Mouse (Mus musculus): ENCODE measurements at regions not wholly inside any gene's neighbourhood (a gene's known extent, or its start where the extent isn't known, plus 50 kb on each side); places are given as distances from the start of the nearest gene placed in this dataset.

DNA sequence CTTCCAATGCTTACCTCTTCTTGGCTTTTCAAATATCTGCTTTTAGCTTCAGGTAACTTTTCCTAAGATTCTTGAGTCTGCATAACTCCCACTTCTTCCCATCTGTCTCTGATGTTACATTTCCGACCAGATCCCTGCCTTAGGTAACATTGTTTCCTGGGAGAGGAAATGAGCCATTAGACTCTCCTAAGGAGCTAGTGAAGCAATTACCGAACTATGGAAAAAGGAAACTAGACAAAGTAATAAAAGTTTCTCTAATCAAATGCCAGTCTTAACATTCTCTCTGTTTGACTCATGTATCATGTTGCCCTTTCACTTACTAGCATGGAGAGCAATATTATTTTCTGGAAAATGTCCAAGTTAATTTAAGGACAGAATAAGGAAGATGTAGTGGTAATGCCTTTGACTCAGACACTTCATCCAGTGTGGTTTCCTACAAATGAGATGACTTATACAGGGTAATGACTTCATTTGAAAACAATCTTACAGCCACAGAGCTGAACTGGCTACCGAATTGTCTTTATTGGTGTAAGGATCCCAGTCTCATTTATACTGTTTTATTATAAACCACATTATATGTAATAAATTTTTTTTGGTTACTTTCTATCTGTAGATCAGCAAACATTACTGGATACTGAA lies 263.8 kb upstream of the Fam84a start:
- DNase-seq (ENCODE audit: low spot score in 2 of 2): no peak

DNA sequence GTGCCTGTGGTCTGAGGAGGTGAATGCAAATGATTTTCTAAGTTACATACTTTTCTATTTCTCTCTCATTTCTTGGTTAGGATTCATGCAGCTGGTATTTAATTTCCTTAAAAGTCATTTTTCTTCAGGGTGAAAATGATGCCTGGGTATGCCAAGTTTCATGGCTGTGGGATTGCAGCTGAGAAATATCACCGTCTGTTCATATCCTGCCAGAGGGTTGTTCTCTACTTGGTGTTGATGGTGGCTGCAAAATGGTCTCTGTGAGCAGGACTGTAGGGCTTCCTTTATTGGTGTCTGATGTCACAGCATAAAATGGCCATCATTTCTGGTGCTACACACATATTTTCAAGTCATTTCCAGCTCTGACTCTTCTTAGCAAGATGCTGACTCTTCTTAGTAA lies 259.2 kb upstream of the Fam84a start:
- no peak for DNase-seq (ENCODE audit: low spot score in 2 of 2)

DNA sequence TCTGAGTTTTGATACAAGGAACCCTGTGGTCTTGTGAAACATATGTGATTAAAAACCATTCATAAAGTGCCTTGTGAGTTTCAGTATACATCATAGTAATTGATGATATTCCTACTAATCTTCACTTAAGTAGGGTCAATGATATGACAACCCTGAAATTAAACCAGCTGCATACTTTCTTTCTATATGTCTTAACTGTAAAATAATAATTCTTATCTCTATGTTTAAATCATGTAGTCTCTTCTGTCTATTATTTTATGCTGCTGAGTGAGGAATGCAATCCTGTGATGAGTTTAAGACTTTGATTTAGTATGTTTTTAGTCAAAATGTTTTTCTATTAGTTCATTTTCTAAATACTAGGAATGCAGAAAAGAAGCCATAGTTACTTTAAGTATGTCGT lies 253.9 kb upstream of the Fam84a start:
- DNase-seq (ENCODE audit: low spot score in 2 of 2): no peak

DNA sequence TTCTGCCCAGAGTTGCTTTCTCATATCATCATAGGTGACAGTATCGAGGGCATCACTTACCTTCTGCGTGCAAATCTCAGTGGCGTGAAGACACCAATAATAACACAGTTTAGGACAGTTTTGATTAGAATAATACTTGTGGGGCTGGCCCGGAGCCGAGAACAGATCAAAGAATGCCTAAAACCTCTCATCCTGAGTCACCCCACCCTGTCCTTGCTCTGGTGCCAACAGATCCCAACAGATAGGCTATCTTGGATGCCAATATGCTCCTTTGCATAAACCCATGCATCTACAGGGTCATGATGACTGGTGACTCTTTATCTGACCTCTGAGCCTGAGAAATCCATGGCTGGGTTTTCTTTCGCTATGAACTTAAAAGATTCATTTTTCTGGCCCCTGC lies 224.4 kb upstream of the Fam84a start:
- DNase-seq (ENCODE audit: low spot score in 2 of 2): no peak

DNA sequence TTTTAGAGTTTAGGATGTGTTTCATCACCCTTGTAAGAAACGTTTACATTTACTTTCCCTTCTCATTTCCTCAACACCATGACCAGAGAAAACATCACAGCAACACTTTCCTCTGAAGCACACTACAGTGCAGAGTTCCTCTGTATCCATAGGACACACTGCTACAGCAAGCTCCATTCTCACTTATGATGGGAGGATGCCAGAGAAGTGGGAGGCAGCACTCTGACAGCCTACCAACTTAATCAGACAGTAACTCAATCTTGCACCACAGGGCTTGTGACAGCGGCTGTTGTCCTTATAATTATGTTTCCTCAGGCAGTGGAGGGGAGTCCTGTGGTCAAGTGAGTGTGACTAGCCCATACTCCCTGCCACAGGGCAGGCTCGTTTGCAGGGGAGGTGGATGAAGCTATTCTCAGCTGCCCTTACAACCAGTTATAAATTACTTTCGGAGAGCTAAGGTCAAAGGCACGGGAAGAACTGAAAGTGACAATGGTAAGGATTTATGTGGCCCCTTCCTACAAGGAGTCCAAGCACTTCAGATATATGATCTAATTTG lies 186.5 kb upstream of the Fam84a start:
- DNase-seq (ENCODE audit: low spot score in 2 of 2): no peak

DNA sequence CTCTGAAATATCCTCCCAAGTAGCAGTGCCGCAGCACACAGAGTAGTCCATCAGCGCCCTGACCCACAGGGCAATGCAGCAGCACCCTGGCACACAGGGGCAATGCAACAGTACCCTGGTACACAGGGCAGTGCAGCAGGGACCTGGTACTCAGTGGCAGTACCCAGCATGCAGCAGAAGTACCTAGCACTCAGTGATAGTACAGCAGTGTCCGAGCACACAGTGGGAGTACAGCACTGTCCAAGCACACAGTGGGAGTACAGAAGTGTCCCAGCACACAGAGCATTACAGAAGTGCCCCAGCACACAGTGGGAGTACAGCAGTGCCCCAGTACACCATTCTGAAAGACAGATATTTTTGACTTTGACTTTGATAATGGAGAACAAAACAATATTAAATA lies 186.0 kb upstream of the Fam84a start:
- DNase-seq (ENCODE audit: low spot score in 2 of 2): no peak

DNA sequence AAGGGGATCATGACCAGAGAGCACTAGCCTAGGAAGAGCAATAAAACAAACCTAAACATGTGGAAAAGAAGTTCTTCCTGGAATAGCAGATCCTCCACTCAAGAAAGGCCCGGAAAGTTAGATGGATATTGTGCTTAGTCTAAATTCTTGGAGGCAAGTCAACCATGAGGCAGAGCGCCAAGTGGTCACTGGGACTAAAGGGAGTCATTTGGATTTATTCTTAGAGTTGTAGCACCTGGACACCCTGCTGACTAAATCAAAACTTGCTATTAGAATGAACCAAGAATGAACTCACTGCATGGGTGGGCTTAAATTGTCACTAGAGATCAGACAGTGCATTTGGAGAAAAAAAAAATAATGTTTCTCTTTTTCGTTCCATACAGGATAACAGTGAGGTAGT lies 166.8 kb upstream of the Fam84a start:
- DNase-seq (ENCODE audit: low spot score in 2 of 2): no peak

DNA sequence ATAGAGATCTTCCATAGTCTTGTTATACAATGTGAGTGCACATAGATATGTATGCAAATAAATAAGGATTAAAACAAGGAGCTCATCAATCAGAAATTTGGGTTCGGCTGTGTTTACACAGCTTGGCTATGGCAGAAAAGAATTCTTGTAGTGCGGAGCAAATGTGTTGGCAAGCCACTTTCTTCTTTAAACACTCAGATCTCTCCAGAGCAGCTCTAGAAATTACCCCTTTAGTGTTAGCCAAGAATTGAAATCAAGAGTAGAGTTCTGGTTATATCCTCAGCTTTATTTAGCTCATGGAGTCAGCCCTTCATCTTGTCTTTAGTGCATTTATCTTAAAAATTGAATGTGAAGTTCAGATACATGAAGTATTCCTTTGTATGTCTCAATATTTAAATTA lies 164.5 kb upstream of the Fam84a start:
- no peak for DNase-seq (ENCODE audit: low spot score in 2 of 2)

DNA sequence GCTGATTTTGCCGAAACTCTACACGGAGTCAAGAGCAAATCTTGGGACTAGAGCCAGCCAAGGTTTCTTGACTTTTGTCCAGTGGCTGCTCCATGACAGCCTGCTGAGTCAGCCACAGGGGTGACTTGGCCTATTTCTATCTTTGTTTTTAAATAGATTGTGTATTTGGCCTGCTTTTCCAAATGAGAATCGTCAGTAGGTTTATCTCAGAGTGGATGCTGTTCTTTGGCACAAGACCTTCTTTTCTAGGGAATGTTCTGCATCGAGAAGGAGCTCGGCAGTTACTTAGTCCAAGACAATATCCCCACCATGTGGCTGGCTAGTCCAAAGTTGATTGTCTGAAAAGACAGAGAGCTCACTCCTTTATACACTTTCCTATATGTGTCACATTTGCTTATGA lies 163.9 kb upstream of the Fam84a start:
- DNase-seq (ENCODE audit: low spot score in 2 of 2): peak in 1 of 2 experiments; percentile 7

DNA sequence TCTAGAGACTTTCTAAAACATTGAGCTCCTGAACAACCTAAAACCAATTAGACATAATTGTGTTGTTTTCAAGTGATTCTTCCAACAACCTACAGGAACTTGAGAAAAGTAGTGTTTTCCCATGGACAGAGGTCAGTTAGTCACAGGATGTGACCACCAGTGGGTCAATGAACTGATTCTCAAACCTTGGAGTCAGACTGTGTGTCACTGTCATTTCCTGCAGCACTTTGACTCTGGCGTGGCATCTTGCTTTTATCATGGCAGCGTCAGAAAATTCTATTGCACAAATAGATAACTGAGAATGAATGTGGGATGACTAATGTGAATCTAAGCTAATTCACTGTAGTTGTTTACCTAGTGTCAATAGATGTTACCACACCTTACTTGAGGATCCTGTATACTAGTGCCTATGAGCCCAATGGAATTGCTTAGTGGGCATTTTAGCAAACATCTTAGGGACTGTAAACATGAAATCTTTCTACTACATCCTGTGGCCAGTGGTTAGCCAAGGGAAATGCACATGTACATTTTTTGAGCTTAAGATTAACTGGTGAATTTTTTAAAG lies 150.6 kb upstream of the Fam84a start:
- peak in 1 of 2 experiments; percentile 2 for DNase-seq (ENCODE audit: low spot score in 2 of 2)

DNA sequence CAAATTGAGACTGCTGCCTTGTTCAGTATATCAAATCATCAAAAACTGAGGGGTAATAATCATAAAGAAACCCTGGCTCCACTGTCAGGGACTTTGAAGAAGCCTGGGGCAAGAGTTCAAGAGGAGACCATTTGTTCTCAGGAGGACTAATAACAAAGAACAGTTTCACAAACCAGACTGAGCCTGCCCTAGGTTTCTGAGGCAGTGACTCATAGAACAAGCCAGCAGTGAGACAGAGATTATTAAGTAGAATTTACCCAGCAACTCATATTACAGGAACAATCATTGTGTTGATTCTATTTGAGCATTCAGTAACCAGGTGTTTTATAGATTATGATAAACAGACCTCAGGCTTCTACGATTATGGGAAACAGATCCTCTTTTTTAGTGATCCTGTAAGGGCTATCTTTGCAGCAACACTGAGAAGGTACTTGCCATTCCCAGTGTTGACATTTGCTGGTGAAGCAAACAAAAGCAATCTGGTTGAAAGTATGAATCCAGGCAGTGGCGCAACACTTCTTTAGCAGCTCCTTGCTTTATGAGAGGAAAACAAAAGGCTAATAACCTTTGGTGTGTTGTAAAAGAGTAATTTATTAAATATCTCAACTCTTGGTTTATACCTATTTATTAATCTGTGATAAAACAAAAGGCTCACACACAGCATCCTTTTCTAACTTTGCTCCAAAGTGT lies 150.0 kb upstream of the Fam84a start:
- DNase-seq (ENCODE audit: low spot score in 2 of 2): peak; percentile 5 to 17

DNA sequence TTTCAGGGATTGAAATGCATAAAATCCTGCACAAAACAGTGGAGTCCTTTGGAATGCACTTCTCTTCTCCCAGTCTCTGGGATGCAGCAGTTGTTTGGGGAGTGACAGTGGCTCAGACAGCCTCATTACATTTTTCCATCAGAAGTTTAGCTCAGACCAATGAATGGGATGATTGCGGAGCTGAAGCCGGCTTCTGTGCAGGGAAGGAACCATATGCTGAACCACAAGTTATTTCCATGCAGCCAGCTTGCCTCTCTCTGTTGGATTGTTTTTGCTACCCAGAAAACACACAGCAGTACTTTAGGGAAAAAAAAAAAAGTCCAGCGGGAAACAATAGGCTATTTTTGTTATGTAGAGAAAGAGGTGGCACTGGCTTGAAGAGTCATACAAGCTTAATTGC lies 140.2 kb upstream of the Fam84a start:
- no peak for DNase-seq (ENCODE audit: low spot score in 2 of 2)

DNA sequence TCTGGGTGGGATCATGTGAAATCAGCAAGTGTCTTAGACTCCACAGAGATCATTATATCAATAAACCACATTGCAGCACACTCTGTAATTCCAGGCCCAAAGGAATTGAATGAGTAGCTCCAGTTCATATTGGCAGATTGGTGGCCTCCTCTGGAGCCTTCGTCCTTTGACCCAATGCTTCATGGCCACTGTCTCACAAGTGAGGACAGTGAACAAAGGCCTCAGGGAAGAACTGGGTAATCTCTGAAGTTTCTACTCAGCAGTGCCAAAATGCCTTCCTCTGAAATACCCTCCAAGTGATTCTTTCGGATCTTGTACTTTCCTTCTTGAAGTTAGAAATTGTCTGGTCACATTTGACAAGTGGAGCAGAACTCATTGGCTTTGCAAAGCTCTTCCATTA lies 135.8 kb upstream of the Fam84a start:
- no peak for DNase-seq (ENCODE audit: low spot score in 2 of 2)

DNA sequence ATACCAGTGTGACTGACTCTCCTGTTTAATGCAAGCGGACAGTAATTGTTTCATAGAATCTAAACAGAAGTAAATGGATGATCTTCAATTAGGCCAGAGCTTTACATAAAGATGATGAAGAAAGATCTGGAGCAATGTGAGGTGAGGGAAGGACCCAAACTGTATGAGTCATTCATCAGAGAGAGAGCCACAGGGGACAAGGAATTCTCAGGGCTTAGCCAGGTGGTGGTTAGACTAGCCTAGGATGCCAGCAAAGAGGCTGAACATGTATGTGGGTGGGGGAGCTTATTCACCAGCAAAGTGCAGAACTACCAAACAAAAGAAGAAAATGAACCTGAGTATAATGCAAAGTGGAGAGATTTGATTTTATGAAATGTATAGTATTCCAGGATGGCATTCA lies 134.8 kb upstream of the Fam84a start:
- peak in 1 of 2 experiments; percentile 2 for DNase-seq (ENCODE audit: low spot score in 2 of 2)

DNA sequence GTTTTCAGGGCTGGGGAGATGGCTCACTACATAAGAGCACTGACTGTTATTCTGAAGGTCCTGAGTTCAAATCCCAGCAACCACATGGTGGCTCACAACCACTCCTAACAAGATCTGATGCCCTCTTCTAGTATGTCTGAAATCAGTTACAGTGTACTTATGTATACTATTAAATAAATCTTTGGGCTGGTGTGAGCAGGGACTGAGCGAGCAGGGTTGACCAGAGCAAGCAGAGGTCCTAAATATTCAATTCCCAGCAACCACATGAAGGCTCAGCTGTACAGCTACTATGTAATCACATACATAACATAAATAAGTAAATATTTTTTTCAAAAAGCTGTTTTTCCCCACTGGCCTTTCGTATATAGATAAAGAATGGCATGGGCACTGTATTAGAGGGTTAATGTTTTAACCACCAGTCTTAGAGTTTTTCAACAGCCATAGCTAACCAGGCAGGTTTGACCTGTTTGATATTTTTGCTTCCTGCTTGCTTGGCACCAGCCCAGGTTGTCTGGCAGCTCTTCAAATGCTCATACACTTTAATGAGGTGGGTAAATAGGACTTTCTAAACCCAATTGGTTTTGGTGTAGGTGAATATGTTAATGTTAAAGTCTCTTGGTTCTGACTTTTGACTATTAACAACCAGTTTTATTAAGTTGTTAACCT lies 134.1 kb upstream of the Fam84a start:
- peak; percentile 46 to 72 for DNase-seq (ENCODE audit: low spot score in 2 of 2)

DNA sequence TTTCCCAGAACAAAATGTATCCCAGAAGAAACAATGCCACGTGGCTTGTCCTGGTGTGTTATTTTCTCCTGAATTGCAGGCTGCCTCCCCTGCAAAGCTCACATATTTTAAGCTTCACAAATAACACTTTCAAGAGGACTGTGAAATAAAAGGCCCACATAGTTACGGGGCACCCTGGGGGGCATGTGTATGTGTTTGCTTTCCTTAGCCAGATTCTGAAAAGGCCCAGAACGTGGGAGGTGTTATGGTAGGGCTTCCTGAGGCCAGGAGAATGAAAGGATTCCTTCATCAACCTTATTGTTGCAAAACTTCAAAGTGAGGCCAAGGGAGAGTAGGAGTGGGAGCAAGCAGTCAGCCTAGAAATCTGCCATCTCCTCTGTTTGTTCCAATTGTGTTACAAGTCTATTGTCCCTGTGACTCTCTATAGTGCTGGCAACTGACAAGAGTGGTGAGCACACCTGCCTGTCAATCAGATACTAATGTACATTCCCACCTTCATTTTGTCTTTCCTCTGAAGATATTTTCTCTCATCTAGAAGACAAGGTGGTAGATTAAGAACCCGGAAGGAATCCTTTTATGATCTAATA lies 131.3 kb upstream of the Fam84a start:
- no peak for DNase-seq (ENCODE audit: low spot score in 2 of 2)

DNA sequence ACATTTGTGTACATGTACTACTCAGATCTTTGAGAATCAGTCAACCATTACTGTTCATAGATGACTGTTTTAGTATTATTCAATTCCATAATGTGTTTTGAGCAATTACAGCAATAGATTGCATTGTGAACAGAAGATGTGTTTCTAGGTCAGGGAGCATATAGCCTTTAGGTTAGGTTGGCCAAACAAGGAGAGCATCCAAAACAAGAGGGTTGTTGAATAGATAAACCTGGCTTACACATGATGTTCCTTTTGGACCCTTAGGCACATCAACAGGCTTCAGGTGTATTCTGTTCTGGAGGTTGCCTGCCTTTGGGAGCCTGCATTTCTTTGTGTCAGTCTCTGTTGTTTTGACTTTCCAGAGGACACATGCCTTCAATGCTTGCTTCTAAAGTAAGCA lies 123.4 kb upstream of the Fam84a start:
- no peak for DNase-seq (ENCODE audit: low spot score in 2 of 2)

DNA sequence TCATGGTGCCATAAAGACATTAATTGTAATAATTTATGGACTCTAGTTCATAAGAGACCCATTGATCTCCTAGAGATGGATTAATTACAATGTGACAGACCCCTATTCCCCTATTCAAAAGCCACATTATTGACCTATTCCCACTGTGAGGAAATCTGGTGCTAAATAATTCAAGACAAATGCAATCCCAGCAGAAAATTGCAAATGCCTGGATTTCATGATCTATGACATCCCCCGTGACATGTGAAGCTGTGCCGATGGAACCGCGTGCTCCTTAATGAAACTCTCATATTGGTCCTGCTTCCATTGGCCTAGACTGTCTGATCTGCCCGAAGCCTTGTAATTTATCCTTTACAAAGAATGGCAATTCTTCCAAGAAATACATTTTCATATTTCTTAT lies 122.9 kb upstream of the Fam84a start:
- DNase-seq (ENCODE audit: low spot score in 2 of 2): no peak

DNA sequence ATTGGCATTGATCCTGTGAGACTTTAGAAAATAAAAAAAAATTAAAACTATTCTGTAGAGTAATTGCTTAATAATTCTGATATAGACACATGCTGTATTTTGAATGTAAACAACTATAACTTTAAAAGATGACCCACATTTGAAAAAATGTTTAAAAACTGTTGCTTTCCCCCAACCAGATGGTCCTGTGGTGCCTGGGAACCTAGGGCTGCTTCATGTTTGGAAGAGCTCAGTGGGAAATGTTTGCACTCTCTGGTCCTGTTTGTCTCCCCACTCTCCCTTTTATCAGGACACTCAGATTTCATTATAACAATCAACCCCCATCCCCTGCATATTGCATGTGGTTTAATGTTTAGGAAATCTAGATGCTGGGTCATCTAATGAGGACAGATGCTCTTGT lies 119.4 kb upstream of the Fam84a start:
- DNase-seq (ENCODE audit: low spot score in 2 of 2): no peak

DNA sequence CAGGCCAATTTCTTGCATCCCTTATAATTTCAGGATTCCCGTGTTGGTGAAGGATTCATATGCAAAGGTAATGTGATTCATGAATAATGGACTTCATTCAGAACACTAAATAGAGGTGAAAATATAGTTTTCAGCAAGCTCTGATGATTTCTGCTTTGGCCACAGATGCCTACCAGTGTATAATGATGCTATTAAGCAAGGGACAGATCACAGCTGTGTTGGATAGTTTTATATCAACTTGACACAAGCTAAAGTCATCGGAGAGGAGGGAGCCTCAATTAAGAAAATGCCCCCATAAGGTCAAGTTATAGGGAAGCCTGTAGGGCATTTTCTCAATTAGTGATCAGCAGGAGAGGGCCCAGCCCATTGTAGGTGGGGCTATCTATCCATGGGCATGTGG lies 109.2 kb upstream of the Fam84a start:
- DNase-seq (ENCODE audit: low spot score in 2 of 2): no peak

DNA sequence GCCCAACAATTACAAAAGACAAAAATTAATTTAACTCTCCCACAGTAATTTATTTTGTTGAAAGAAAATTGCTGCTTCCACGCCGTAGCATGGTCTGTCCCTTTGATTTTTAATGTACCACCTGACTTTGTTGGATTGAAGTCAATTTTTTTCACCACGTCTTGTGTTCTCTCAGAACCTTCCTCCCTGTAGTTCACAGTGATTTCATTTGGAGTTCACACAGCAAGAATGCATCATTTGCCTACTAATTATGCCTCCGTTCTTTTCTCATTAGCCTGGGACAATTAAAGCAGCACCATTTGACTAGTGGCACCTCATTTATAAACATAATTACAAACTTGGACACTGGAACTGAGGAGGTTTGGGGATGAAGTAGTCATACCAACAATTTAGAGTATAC lies 108.4 kb upstream of the Fam84a start:
- no peak for DNase-seq (ENCODE audit: low spot score in 2 of 2)

DNA sequence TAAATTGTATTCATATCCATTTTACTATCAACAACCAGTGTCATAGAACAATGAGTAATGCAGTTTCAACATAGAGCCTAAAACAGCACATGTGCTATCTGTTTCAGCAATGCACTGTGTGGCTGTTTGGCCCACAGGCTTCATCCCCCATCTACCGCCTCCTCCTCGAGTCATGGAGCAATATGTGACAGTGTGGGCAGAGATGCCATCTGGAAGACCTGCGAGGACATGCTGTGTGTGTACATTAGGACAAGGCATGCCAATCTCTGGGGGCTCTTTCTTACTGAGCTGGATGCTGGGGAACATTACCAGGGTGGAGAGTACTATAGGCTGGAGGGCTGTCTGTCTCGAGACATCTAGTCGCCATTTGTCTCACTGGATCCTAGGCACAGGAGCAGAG lies 101.5 kb upstream of the Fam84a start:
- DNase-seq (ENCODE audit: low spot score in 2 of 2): peak in 1 of 2 experiments; percentile 6

All from urinary bladder, adult 18-20 months (tissue).